Mouse (Mus musculus): Measurements from ENCODE around the gene Capn7. TPM values are rescaled to one million over a fixed set of nuclear protein-coding genes. Genes with fewer than 3 reads are reported as not detected.

Capn7 gene
- polyA plus RNA-seq, 1 experiment: 6.7 TPM

DNA sequence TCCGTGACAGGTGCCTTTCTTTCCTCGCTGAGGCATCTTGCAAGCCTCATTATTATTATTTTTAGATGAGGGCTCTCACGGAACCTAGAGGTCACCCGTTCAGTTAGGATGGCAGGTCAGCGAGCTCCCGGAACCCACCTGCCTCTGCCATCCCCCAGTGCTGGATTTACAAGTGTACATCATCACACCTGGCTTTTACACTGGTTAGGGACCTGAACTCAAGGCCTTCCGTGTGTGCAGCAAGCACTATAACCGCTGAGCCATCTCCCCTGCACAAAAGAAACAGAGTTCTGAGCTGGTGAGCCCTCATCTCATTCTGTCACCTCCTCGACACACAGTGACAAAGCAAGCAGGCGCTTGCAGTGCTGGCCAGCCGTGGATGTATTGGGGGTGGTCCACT is 15.3 kb upstream of the Capn7 start:
- Histone ChIP-seq H3K27me3 (ENCODE audit: control insufficient read depth, insufficient read depth, insufficient read length) (peaks cover 18% of the 10 kb centered on the region), H3K36me3 (ENCODE audit: control insufficient read depth, insufficient read depth) (no peaks in the 10 kb centered on the region), H3K4me3 (ENCODE audit: insufficient read depth, poor library complexity, severe bottlenecking) (no peak overlapping the region), H3ac (ENCODE audit: control insufficient read depth, insufficient read length, low read depth) (no peak overlapping the region), H3K79me2 (ENCODE audit: control insufficient read depth, insufficient read depth) (no peaks in the 10 kb centered on the region), H3K79me3 (ENCODE audit: low read depth) (no peaks in the 10 kb centered on the region)
- TF ChIP-seq MYOD1 (IDR thresholded peaks at IDR 0.05; ENCODE audit: control insufficient read depth, insufficient read length, low read depth): no peak
- no peak for TF ChIP-seq CEBPB (IDR thresholded peaks at IDR 0.05; ENCODE audit: low read depth)

GRCm38 (mm10) chr14:31322191-31322590 is 14.2 kb upstream of the Capn7 start:
- no peaks in the 10 kb centered on the region for H3K36me3 ChIP-seq (ENCODE audit: control insufficient read depth, insufficient read depth)
- no peaks in the 10 kb centered on the region for H3K79me3 ChIP-seq (ENCODE audit: low read depth)
- TF ChIP-seq MAX (IDR thresholded peaks at IDR 0.05) (no peak), CEBPB (IDR thresholded peaks at IDR 0.05; ENCODE audit: low read depth) (no peak), CTCF (IDR thresholded peaks at IDR 0.05; ENCODE audit: control insufficient read depth, insufficient read depth, insufficient read length) (no peak), USF1 (IDR thresholded peaks at IDR 0.05; ENCODE audit: low read depth) (no peak), FOSL1 (IDR thresholded peaks at IDR 0.05; ENCODE audit: insufficient read depth, low read length, poor library complexity, severe bottlenecking) (no peak), MYOG (IDR thresholded peaks at IDR 0.05; ENCODE audit: control insufficient read depth, extremely low read depth, insufficient read length) (no peak), MYOD1 (IDR thresholded peaks at IDR 0.05; ENCODE audit: control insufficient read depth, insufficient read length, low read depth) (no peak)
- peaks cover 12% of the 10 kb centered on the region for H3K27me3 ChIP-seq (ENCODE audit: control insufficient read depth, insufficient read depth, insufficient read length)
- H3K79me2 ChIP-seq (ENCODE audit: control insufficient read depth, insufficient read depth): no peaks in the 10 kb centered on the region
- H3K4me3 ChIP-seq (ENCODE audit: insufficient read depth, poor library complexity, severe bottlenecking): no peak overlapping the region
- no peak overlapping the region for H3ac ChIP-seq (ENCODE audit: control insufficient read depth, insufficient read length, low read depth)

DNA sequence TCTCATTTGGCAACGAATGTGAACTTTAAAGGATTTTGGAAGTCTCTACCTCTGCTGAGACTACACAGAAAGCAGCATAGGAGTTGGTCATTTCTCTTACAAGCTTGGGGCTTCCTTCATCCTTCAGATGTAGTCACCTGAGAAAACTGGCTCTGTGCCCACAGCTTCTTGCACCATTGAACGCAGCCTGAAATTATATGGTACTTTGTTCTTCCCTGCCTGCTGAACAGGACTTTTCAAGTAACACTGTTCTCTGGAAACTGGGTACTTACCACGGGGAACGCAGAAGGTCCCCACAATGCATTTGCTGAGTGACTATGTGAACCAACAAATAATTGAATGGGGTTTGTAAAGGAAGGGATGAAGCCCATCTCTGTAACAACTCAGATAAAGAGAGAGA is 13.2 kb upstream of the Capn7 start:
- Histone ChIP-seq H3ac (ENCODE audit: control insufficient read depth, insufficient read length, low read depth) (no peak overlapping the region), H3K79me3 (ENCODE audit: low read depth) (no peaks in the 10 kb centered on the region), H3K27me3 (ENCODE audit: control insufficient read depth, insufficient read depth, insufficient read length) (peaks cover 9% of the 10 kb centered on the region), H3K79me2 (ENCODE audit: control insufficient read depth, insufficient read depth) (no peaks in the 10 kb centered on the region), H3K36me3 (ENCODE audit: control insufficient read depth, insufficient read depth) (no peaks in the 10 kb centered on the region), H3K4me3 (ENCODE audit: insufficient read depth, poor library complexity, severe bottlenecking) (no peak overlapping the region)
- TF ChIP-seq USF1 (IDR thresholded peaks at IDR 0.05; ENCODE audit: low read depth): no peak
- TF ChIP-seq MAX (IDR thresholded peaks at IDR 0.05): no peak
- no peak for TF ChIP-seq CEBPB (IDR thresholded peaks at IDR 0.05; ENCODE audit: low read depth)
- no peak for TF ChIP-seq MYOG (IDR thresholded peaks at IDR 0.05; ENCODE audit: control insufficient read depth, extremely low read depth, insufficient read length)
- no peak for TF ChIP-seq MYOD1 (IDR thresholded peaks at IDR 0.05; ENCODE audit: control insufficient read depth, insufficient read length, low read depth)
- TF ChIP-seq CTCF (IDR thresholded peaks at IDR 0.05; ENCODE audit: control insufficient read depth, insufficient read depth, insufficient read length): no peak
- no peak for TF ChIP-seq FOSL1 (IDR thresholded peaks at IDR 0.05; ENCODE audit: insufficient read depth, low read length, poor library complexity, severe bottlenecking)

DNA sequence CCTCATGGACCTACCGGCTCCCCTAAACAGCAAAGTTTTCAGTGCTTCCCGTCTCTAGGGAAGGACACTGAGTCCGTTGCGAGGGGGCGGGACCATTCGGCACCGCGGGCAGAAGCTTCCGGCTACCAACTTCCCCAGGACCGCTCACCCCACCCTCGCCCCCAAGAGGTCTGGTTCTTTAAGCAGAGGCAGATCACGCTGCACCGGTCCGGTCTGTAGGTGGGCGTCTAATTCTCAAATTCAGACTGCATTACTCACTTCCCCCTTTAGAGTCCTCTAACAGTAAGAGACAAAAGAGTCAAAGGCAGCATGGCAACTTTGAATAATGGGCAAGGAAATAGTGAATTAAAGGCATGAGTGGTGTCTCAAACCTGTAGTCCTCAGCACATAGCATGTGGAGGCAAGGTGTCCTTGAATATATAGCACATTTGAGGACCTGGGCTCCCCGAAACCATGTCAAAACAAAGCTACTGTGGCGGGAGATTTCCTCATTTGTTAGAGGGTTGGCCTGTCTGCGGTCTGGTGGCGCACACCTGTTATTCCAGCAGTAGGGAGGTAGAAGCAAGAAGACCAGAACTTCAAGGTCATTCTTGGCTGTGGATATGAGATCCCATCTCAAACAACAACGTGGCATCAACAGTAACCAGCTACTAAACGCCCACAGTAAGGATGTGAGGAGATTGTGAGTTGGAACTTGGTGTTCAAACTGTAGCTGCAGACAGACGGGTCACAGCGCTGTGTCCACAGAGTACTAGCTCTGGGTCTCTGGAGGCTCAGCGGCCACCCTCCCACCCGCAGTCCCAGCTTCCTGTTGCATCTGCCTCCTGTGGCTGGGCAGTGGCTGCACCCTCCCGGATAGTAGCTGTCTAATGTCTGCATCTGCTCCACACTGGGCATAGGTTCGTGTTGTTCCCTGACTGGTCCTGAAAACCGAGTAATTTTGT is 12.3 kb upstream of the Capn7 start, which contains the start of gene Dnah1:
TSS of gene Dnah1 (minus strand) at position 48 of the 944 bp plus-strand sequence.
- Histone ChIP-seq H3K27me3 (ENCODE audit: control insufficient read depth, insufficient read depth, insufficient read length) (peaks cover 5% of the 10 kb centered on the region), H3ac (ENCODE audit: control insufficient read depth, insufficient read length, low read depth) (no peak within 1 kb of the TSS), H3K79me2 (ENCODE audit: control insufficient read depth, insufficient read depth) (no peaks in the 10 kb centered on the region), H3K4me3 (ENCODE audit: insufficient read depth, poor library complexity, severe bottlenecking) (no peak within 1 kb of the TSS), H3K79me3 (ENCODE audit: low read depth) (no peaks in the 10 kb centered on the region), H3K36me3 (ENCODE audit: control insufficient read depth, insufficient read depth) (no peaks in the 10 kb centered on the region)
- no peak for TF ChIP-seq CTCF (IDR thresholded peaks at IDR 0.05; ENCODE audit: control insufficient read depth, insufficient read depth, insufficient read length)
- TF ChIP-seq MYOD1 (IDR thresholded peaks at IDR 0.05; ENCODE audit: control insufficient read depth, insufficient read length, low read depth): no peak
- TF ChIP-seq MAX (IDR thresholded peaks at IDR 0.05): no peak
- TF ChIP-seq MYOG (IDR thresholded peaks at IDR 0.05; ENCODE audit: control insufficient read depth, extremely low read depth, insufficient read length): no peak

- H3ac ChIP-seq (ENCODE audit: control insufficient read depth, insufficient read length, low read depth): no peak overlapping the region
- H3K79me2 ChIP-seq (ENCODE audit: control insufficient read depth, insufficient read depth): no peaks in the 10 kb centered on the region
- no peak for TF ChIP-seq MYOG (IDR thresholded peaks at IDR 0.05; ENCODE audit: control insufficient read depth, extremely low read depth, insufficient read length)
- no peak for TF ChIP-seq CEBPB (IDR thresholded peaks at IDR 0.05; ENCODE audit: low read depth)
- TF ChIP-seq MAX (IDR thresholded peaks at IDR 0.05): no peak
- no peak for TF ChIP-seq CTCF (IDR thresholded peaks at IDR 0.05; ENCODE audit: control insufficient read depth, insufficient read depth, insufficient read length)
- TF ChIP-seq FOSL1 (IDR thresholded peaks at IDR 0.05; ENCODE audit: insufficient read depth, low read length, poor library complexity, severe bottlenecking): no peak
- no peak for TF ChIP-seq MYOD1 (IDR thresholded peaks at IDR 0.05; ENCODE audit: control insufficient read depth, insufficient read length, low read depth)
- TF ChIP-seq USF1 (IDR thresholded peaks at IDR 0.05; ENCODE audit: low read depth): no peak
- no peak overlapping the region for H3K4me3 ChIP-seq (ENCODE audit: insufficient read depth, poor library complexity, severe bottlenecking)
- H3K79me3 ChIP-seq (ENCODE audit: low read depth): no peaks in the 10 kb centered on the region
- H3K36me3 ChIP-seq (ENCODE audit: control insufficient read depth, insufficient read depth): no peaks in the 10 kb centered on the region
- peaks cover 5% of the 10 kb centered on the region for H3K27me3 ChIP-seq (ENCODE audit: control insufficient read depth, insufficient read depth, insufficient read length)
Measured at GRCm38 (mm10) chr14:31324851-31325250, 11.6 kb upstream of the Capn7 start.

- Histone ChIP-seq H3ac (ENCODE audit: control insufficient read depth, insufficient read length, low read depth) (no peak overlapping the region), H3K79me2 (ENCODE audit: control insufficient read depth, insufficient read depth) (no peaks in the 10 kb centered on the region), H3K4me3 (ENCODE audit: insufficient read depth, poor library complexity, severe bottlenecking) (no peak overlapping the region), H3K27me3 (ENCODE audit: control insufficient read depth, insufficient read depth, insufficient read length) (peaks cover under 1% of the 10 kb centered on the region), H3K36me3 (ENCODE audit: control insufficient read depth, insufficient read depth) (no peaks in the 10 kb centered on the region), H3K79me3 (ENCODE audit: low read depth) (no peaks in the 10 kb centered on the region)
- TF ChIP-seq USF1 (IDR thresholded peaks at IDR 0.05; ENCODE audit: low read depth): no peak
- no peak for TF ChIP-seq FOSL1 (IDR thresholded peaks at IDR 0.05; ENCODE audit: insufficient read depth, low read length, poor library complexity, severe bottlenecking)
- TF ChIP-seq MAX (IDR thresholded peaks at IDR 0.05): no peak
- TF ChIP-seq CEBPB (IDR thresholded peaks at IDR 0.05; ENCODE audit: low read depth): no peak
- TF ChIP-seq MYOD1 (IDR thresholded peaks at IDR 0.05; ENCODE audit: control insufficient read depth, insufficient read length, low read depth): no peak
- no peak for TF ChIP-seq CTCF (IDR thresholded peaks at IDR 0.05; ENCODE audit: control insufficient read depth, insufficient read depth, insufficient read length)
- no peak for TF ChIP-seq MYOG (IDR thresholded peaks at IDR 0.05; ENCODE audit: control insufficient read depth, extremely low read depth, insufficient read length)
Measured at GRCm38 (mm10) chr14:31325551-31325950, 10.9 kb upstream of the Capn7 start.
